Mouse (Mus musculus) heart, embryonic 11.5 days (tissue): Measurements from ENCODE around the gene Spryd7. TPM values are rescaled to one million over a fixed set of nuclear protein-coding genes. Genes with fewer than 3 reads are reported as not detected.
A peak's percentile ranks its signal among the peaks of the same experiment; 100 is the strongest.
"Not testable (repeated sequence)": the region's sequence is repeated elsewhere in the genome, so short reads cannot be mapped to it uniquely, and the experiment has no call there.

Source experiments
- ATAC-seq: fragments of 200-750 bp; cut with Nextera tagmentation; replicated peaks from 2 replicates; pipeline ENCODE4 v1.8.0; 2017; ENCODE audit warnings: moderate library complexity; ENCODE audit not compliant: insufficient number of reproducible peaks, low FRiP score, low TSS enrichment
- H3K27ac ChIP-seq: fragments of 300-500 bp; sonication (generic); 2 replicates; pipeline ENCODE4 v1.5.1; 2014; ENCODE audit warnings: mild to moderate bottlenecking, low read depth, low read length
- H3K27me3 ChIP-seq: fragments of 300-500 bp; sonication (generic); 2 replicates; pipeline ENCODE4 v1.6.1; 2014; ENCODE audit warnings: mild to moderate bottlenecking, low read length, mixed read lengths; ENCODE audit not compliant: control insufficient read depth, insufficient read depth
- H3K36me3 ChIP-seq: fragments of 300-500 bp; sonication (generic); 2 replicates; pipeline ENCODE4 v1.6.1; 2014; ENCODE audit warnings: mild to moderate bottlenecking, low read length, moderate library complexity, mixed read lengths; ENCODE audit not compliant: control insufficient read depth, insufficient read depth
- H3K4me1 ChIP-seq: fragments of 300-500 bp; sonication (generic); 2 replicates; pipeline ENCODE4 v1.6.1; 2014; ENCODE audit warnings: low read length; ENCODE audit not compliant: control insufficient read depth, insufficient read depth
- H3K4me2 ChIP-seq: fragments of 300-500 bp; sonication (generic); 2 replicates; pipeline ENCODE4 v1.6.1; 2014; ENCODE audit warnings: mild to moderate bottlenecking, moderate library complexity
- H3K4me3 ChIP-seq: fragments of 300-500 bp; sonication (generic); 2 replicates; pipeline ENCODE4 v1.5.1; 2014; ENCODE audit warnings: low read depth, low read length
- H3K9ac ChIP-seq: fragments of 300-500 bp; sonication (generic); 2 replicates; pipeline ENCODE4 v1.6.1; 2014; ENCODE audit warnings: mild to moderate bottlenecking, low read depth, low read length, moderate library complexity
- H3K9me3 ChIP-seq: fragments of 300-500 bp; sonication (generic); replicated peaks from 2 replicates; pipeline ENCODE4 v1.6.1; 2016; ENCODE audit warnings: low read length; ENCODE audit not compliant: control insufficient read depth
- WGBS: fragments of 180-500 bp; shearing (Covaris S2); extraction: QIAGEN DNeasy Blood & Tissue Kit; methylation state at CpG from one replicate; pipeline ENCODE4 v1.1.7; 2014; ENCODE audit not compliant: insufficient replicate concordance; 5-methylcytosine and 5-hydroxymethylcytosine counted together
- polyA plus RNA-seq: library from polyadenylated mRNA; unstranded; fragments of >200 nt; fragmentation: Nextera tagmentation; extraction: Ambion mirVana; gene quantifications from 2 replicates; pipeline ENCODE4 v1.2.1, GENCODE M21; 2014

The Spryd7 gene
- polyA plus RNA-seq, 1 experiment from 2014 or later = 24.9 TPM

DNA sequence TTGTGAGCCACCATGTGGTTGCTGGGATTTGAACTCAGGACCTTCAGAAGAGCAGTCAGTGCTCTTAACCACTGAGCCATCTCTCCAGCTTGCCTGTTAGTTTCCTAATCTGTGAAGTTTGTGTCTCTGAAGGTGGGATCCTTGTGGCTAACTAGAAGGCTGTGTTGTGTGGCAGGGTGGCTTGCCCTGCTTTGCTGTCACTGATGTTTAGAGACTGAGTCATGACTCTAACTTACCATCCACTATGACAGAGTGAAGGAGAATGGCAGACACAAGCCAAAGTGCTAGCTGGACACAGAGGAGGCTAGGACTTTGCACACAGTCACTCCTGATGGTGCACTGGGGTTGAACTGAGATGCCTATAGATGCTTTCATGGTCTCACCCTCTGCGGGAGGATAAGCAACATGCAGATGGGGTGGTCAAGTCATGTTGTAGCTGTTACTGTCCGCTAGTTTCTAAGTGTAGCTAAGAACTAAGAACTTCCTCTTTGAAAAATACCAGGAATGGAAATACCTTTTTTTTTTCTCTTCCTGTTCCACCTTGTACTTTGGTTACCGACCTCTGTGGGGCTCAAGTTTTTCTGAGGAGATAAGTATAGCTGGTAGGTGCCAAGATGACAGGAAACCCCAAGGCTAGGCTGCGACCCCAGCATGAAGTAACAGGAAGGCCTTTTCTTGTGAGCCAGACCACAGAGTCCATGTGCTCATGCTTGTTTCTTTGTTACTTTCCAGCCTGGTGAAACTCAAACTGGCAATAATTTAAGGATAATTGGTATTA is 32.8 kb upstream of the Spryd7 start:
- no peak for ATAC-seq
- Histone ChIP-seq H3K9ac (no peak overlapping the region), H3K27ac (no peak overlapping the region)

DNA sequence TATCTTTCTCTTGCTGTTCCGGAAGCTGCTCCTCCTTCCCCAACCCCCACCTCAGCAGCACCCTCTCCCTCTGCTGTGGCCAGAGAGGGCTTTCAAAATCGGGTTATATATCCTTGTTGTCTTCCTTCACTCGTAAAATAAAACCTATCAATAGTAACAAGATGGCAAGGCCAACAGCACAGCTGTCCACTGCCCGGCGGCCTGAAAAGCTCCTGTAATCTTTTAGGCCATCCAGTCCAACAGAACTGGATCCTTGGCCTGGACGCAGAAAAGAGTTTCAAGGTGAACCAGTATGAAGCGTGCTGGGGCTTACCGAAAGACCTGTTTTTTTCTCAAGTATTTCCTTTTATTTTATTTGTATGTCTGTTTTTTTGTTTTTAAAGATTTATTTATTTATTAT is 19.3 kb upstream of the Spryd7 start:
- 79% methylated on average over 8 of the region's 8 CpGs for WGBS
- Histone ChIP-seq H3K4me3 (no peak overlapping the region), H3K4me1 (no peaks in the 10 kb centered on the region), H3K27ac (no peak overlapping the region), H3K36me3 (no peaks in the 10 kb centered on the region), H3K9me3 (no peaks in the 10 kb centered on the region), H3K9ac (no peak overlapping the region), H3K27me3 (no peaks in the 10 kb centered on the region), H3K4me2 (no peak overlapping the region)
- ATAC-seq = no peak

More for the DNA sequence above, 32.8 kb upstream of the Spryd7 start:
- 64% methylated on average over 4 of the region's 4 CpGs for WGBS
- Histone ChIP-seq H3K27me3 (no peaks in the 10 kb centered on the region), H3K4me2 (no peak overlapping the region), H3K4me3 (no peak overlapping the region), H3K9me3 (no peaks in the 10 kb centered on the region), H3K36me3 (no peaks in the 10 kb centered on the region), H3K4me1 (no peaks in the 10 kb centered on the region)

DNA sequence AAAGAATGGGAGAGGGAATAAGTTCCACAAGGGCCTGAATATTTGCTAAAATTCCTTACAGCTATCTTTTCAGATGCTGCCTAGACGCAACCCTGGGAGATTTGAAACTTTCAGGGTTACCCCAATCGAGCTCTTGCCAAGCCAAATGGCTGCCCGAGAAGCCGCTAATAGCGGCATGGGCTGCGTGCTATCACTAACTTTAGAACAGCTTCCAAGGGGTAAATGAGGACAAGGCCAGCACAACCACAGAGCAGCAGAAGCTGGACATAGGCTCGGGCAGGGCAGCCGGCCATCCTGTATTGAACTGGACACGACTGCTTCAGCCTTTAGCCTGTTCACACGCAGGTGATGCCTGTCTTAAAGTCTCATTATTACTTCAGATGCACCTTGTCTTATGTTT is 18.4 kb upstream of the Spryd7 start:
- ATAC-seq = no peak
- no peaks in the 10 kb centered on the region for H3K36me3 ChIP-seq
- no peaks in the 10 kb centered on the region for H3K9me3 ChIP-seq
- 82% methylated on average over 10 of the region's 10 CpGs for WGBS
- no peaks in the 10 kb centered on the region for H3K27me3 ChIP-seq
- no peak overlapping the region for H3K27ac ChIP-seq
- H3K4me1 ChIP-seq = no peaks in the 10 kb centered on the region
- H3K4me3 ChIP-seq = no peak overlapping the region
- H3K4me2 ChIP-seq = no peak overlapping the region
- no peak overlapping the region for H3K9ac ChIP-seq

DNA sequence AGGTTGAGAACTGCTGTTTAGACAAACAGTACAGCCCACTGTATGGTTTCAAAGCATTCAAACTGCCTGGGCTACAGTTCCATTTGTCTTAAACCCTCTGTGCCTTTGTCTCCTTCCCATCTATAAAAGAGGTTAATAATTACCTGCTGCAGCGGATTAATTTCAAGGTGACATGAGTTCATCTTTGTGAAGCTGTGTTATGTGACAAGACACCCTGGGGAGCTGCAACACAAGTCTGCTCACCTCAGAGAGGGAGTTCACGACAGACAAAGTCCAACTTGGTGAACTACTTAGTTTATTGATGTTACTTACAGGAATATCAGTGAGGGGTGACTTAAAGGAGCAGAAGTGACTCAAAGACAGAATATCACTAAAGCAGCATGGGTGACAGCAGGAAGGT is 15.4 kb upstream of the Spryd7 start:
- no peaks in the 10 kb centered on the region for H3K4me1 ChIP-seq
- 70% methylated on average over 2 of the region's 2 CpGs for WGBS
- H3K27me3 ChIP-seq = no peaks in the 10 kb centered on the region
- no peak overlapping the region for H3K27ac ChIP-seq
- no peak for ATAC-seq
- no peak overlapping the region for H3K4me3 ChIP-seq
- no peak overlapping the region for H3K4me2 ChIP-seq
- H3K9ac ChIP-seq = no peak overlapping the region
- no peaks in the 10 kb centered on the region for H3K36me3 ChIP-seq
- H3K9me3 ChIP-seq = no peaks in the 10 kb centered on the region

DNA sequence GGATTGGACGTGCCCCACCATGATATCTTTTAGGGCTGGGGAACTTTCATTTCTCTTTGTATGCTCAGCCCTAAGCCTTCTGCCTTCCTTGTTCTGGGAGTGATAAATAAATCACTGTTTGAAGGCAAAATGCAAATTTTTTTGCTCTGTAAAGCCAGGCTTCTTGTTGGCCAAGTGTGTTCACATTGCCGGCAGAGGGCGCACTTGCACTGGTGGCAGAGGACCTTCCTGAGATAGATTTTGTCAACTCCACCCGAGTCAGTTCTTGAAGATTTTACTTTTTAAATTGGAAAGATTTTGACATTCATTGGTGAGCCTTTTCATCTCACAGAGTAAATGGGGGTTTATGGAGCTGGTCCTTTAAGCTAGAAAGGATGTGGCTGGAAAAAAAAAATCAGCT is 14.7 kb upstream of the Spryd7 start:
- peak overlapping the region; percentile 35 for H3K4me2 ChIP-seq

DNA sequence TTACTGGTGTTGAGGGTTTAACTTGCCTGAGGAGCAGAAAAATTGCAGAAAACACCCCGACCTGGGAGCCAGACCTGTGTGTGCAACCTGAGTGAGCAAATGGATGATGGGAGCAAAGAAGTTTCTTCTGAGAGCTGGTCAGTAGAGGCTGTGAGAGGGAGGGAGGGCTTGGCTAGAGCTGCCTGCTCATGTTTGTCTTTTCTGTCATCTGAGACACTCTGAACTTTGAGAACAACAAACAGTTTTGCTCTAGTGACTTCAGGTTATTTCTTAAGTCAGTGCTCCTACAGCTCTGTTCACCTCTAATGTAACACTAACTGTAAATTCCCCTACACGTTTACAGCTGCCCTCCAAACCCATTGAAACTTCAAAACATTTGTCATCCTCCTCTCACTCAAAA is 12.7 kb upstream of the Spryd7 start:
- Histone ChIP-seq H3K4me1 (no peaks in the 10 kb centered on the region), H3K9me3 (no peaks in the 10 kb centered on the region), H3K9ac (no peak overlapping the region), H3K27me3 (no peaks in the 10 kb centered on the region), H3K4me2 (no peak overlapping the region), H3K36me3 (no peaks in the 10 kb centered on the region), H3K27ac (no peak overlapping the region), H3K4me3 (no peak overlapping the region)
- ATAC-seq = no peak
- WGBS = 58% methylated on average over 2 of the region's 2 CpGs

More for the DNA sequence above, 14.7 kb upstream of the Spryd7 start:
- H3K36me3 ChIP-seq = no peaks in the 10 kb centered on the region
- no peaks in the 10 kb centered on the region for H3K4me1 ChIP-seq
- H3K9me3 ChIP-seq = no peaks in the 10 kb centered on the region
- no peak overlapping the region for H3K9ac ChIP-seq
- no peak overlapping the region for H3K27ac ChIP-seq
- WGBS = 11% methylated on average over 4 of the region's 4 CpGs
- no peak overlapping the region for H3K4me3 ChIP-seq
- no peak for ATAC-seq
- H3K27me3 ChIP-seq = no peaks in the 10 kb centered on the region

DNA sequence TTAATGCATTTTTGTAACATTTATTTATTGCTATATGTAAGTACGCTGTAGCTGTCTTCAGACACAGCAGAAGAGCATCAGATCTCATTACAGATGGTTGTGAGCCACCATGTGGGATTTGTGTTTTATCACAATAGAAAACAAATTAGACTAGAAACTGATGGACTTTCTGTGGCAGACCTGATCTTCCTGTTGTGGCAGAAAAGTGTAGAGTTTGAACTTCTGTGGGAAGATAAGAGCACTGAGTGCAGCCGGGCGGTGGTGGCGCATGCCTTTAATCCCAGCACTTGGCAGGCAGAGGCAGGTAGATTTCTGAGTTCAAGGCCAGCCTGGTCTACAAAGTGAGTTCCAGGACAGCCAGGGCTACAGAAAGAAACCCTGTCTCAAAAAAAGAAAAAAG is 9.5 kb upstream of the Spryd7 start:
- H3K4me1 ChIP-seq, H3K9me3 ChIP-seq, ATAC-seq, H3K4me3 ChIP-seq, H3K27me3 ChIP-seq, H3K9ac ChIP-seq, H3K4me2 ChIP-seq, H3K36me3 ChIP-seq, H3K27ac ChIP-seq: not testable (repeated sequence)
- WGBS = 77% methylated on average over 4 of the region's 4 CpGs

DNA sequence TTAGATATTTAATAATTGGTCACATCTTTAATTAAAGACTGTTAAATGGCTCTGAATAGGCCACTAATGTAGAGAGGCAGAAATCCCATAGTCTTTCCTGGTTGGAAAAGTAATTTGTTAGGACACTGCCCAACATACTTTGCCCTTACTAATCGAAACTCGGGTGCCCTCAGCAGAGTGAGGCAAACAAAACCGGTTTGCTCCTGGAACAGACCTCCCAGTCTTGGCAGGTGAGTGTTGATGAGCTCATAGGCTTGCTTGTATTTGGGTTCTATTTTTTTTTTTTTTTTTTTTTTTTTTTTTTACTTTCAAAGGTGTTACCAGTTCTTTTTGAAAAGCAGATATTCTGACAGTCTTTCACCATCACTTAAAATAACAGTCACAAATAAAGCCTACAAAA is 3.2 kb upstream of the Spryd7 start:
- Histone ChIP-seq H3K27ac (no peak overlapping the region), H3K4me1 (no peaks in the 10 kb centered on the region), H3K36me3 (no peaks in the 10 kb centered on the region), H3K4me3 (no peak overlapping the region), H3K27me3 (no peaks in the 10 kb centered on the region), H3K9me3 (no peaks in the 10 kb centered on the region), H3K4me2 (no peak overlapping the region), H3K9ac (no peak overlapping the region)
- WGBS = 60% methylated on average over 3 of the region's 3 CpGs
- ATAC-seq = no peak

DNA sequence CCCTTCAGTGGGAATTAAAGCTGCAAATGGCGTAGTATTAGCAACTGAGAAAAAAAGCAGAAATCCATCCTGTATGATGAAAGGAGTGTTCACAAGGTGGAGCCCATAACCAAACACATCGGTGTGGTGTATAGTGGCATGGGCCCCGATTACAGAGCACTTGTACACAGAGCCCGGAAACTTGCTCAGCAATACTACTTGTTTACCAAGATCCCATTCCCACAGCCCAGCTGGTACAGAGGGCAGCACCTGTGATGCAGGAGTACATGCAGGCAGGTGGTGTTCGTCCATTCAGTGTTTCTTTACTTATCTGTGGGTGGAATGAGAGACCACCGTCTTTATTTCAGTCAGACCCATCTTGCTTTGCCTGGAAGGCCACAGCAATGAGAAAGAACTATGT is 2.2 kb upstream of the Spryd7 start:
- H3K4me3 ChIP-seq = no peak overlapping the region
- no peak overlapping the region for H3K27ac ChIP-seq
- H3K36me3 ChIP-seq = no peaks in the 10 kb centered on the region
- H3K4me1 ChIP-seq = no peaks in the 10 kb centered on the region
- no peaks in the 10 kb centered on the region for H3K9me3 ChIP-seq
- H3K27me3 ChIP-seq = no peaks in the 10 kb centered on the region
- 85% methylated on average over 6 of the region's 6 CpGs for WGBS
- H3K4me2 ChIP-seq = no peak overlapping the region
- no peak overlapping the region for H3K9ac ChIP-seq
- no peak for ATAC-seq
